In genomic region chr11:116818722-116819121, GRCm38 (mm10) we compare ENCODE assay signal across 8 mouse cellular contexts. TPM values are rescaled to one million over a fixed set of nuclear protein-coding genes. Genes with fewer than 3 reads are reported as not detected.
DNase-seq lines count a peak whose midpoint lies in the region; ATAC-seq lines count a peak whose summit lies in the region.
"Had no signal": no experiment of that assay in that cellular context is flagged by ENCODE, and none has a peak within 500 bp of the region (broad histone marks: within the 10 kb centered on the region; RNA-seq: fewer than 3 reads in every experiment).

No protein-coding gene starts in this region.

- H3K4me3 ChIP-seq in heart, embryonic 15.5 days: no peak overlapping the region
- H3K4me3 ChIP-seq in embryonic facial prominence, embryonic 10.5 days: no peak overlapping the region

- H3K27me3 ChIP-seq in heart, embryonic 15.5 days: no peaks in the 10 kb centered on the region
- no peaks in the 10 kb centered on the region for H3K27me3 ChIP-seq in embryonic facial prominence, embryonic 10.5 days (replicated peaks; ENCODE audit: low read depth, poor library complexity, severe bottlenecking)

- no peaks in the 10 kb centered on the region for H3K9me3 ChIP-seq in heart, embryonic 15.5 days (replicated peaks)
- no peaks in the 10 kb centered on the region for H3K9me3 ChIP-seq in embryonic facial prominence, embryonic 10.5 days

- no peak overlapping the region for H3K9ac ChIP-seq in heart, embryonic 15.5 days

- 51% methylated on average over 8 of the region's 8 CpGs for WGBS in heart, embryonic 15.5 days
- 76% methylated on average over 8 of the region's 8 CpGs for WGBS in embryonic facial prominence, embryonic 10.5 days
- 19% methylated on average over 8 of the region's 8 CpGs for WGBS in large intestine, adult 2 months

- 0 out of 2 replicates have a peak overlapping the region, but pooled peaks have one; percentile 18 for H3K27ac ChIP-seq in heart, embryonic 15.5 days
- H3K27ac ChIP-seq in embryonic facial prominence, embryonic 10.5 days (replicated peaks): peak overlapping the region; percentile 27; the same call in 1 of the 2 replicates

- DNase-seq in heart, postnatal 4 days: no peak
- DNase-seq in NIH3T3 (ENCODE audit: low read depth): peak; percentile 41
- no peak for DNase-seq in embryonic facial prominence, embryonic 10.5 days (ENCODE audit: low spot score)
- peak; percentile 45 for DNase-seq in large intestine, adult 2 months (ENCODE audit: low read depth, low spot score)
- no peak for DNase-seq in adrenal gland, postnatal 36 days
- DNase-seq: layer of hippocampus, adult 9-11 months had no signal

- H3K4me2 ChIP-seq in heart, embryonic 15.5 days: no peak overlapping the region

- H3K36me3 ChIP-seq in heart, embryonic 15.5 days: no peaks in the 10 kb centered on the region
- peaks cover 3% of the 10 kb centered on the region; the same call in 1 of the 2 replicates for H3K36me3 ChIP-seq in embryonic facial prominence, embryonic 10.5 days (replicated peaks)

- no peak for ATAC-seq in heart, embryonic 15.5 days (replicated peaks; ENCODE audit: insufficient number of reproducible peaks, insufficient read depth, low FRiP score, low read depth)
- no peak for ATAC-seq in megakaryocyte-erythroid progenitor cell, adult 5-6 weeks (replicated peaks; ENCODE audit: low FRiP score, low TSS enrichment, poor library complexity, severe bottlenecking)

- H3K4me1 ChIP-seq in heart, embryonic 15.5 days (replicated peaks): peaks cover 69% of the 10 kb centered on the region
- peaks cover 78% of the 10 kb centered on the region for H3K4me1 ChIP-seq in embryonic facial prominence, embryonic 10.5 days

RNA-seq across cellular contexts. Expression of gene Mxra7, which starts 9.1 kb away (rescaled TPM):
- polyA plus RNA-seq in heart, embryonic 15.5 days (2015; fragmentation: Nextera tagmentation; extraction: Ambion mirVana): 18.8 and 19.8 TPM in 2 replicates
- 10 to 100 TPM; 40.9 to 42.9 TPM for total RNA-seq in heart, postnatal 4 days (2021)
- 18.1 and 23.2 TPM in 2 replicates for polyA plus RNA-seq in embryonic facial prominence, embryonic 10.5 days (2016; fragmentation: Nextera tagmentation; extraction: Ambion mirVana)
- polyA plus RNA-seq in large intestine, adult 2 months (2012; rRNA removed): 6.3 and 10.4 TPM in 2 replicates
- not detected in 2 replicates for total RNA-seq in megakaryocyte-erythroid progenitor cell, adult 5-6 weeks (2014; fragmentation: Nextera tagmentation)
- 0.61 TPM in 1 of 2 replicates, not detected in the other for total RNA-seq in megakaryocyte-erythroid progenitor cell, adult 5-6 weeks (2017)
- 10 to 100 TPM; 38.6 to 52.5 TPM for total RNA-seq in adrenal gland, postnatal 36 days (2021)

RNA-seq across cellular contexts. Expression of gene Mettl23, which starts 24.4 kb away (rescaled TPM):
- 63.0 and 63.4 TPM in 2 replicates for polyA plus RNA-seq in heart, embryonic 15.5 days (2015; fragmentation: Nextera tagmentation; extraction: Ambion mirVana)
- 10 to 100 TPM; 31.0 to 32.2 TPM for total RNA-seq in heart, postnatal 4 days (2021)
- 56.9 and 58.1 TPM in 2 replicates for polyA plus RNA-seq in embryonic facial prominence, embryonic 10.5 days (2016; fragmentation: Nextera tagmentation; extraction: Ambion mirVana)
- 21.8 and 22.4 TPM in 2 replicates for polyA plus RNA-seq in large intestine, adult 2 months (2012; rRNA removed)
- 53.6 and 58.8 TPM in 2 replicates for total RNA-seq in megakaryocyte-erythroid progenitor cell, adult 5-6 weeks (2014; fragmentation: Nextera tagmentation)
- 47.2 and 48.2 TPM in 2 replicates for total RNA-seq in megakaryocyte-erythroid progenitor cell, adult 5-6 weeks (2017)
- total RNA-seq in adrenal gland, postnatal 36 days (2021): 10 to 100 TPM; 31.2 to 36.2 TPM

RNA-seq across cellular contexts. Expression of gene Jmjd6, which starts 24.5 kb away (rescaled TPM):
- polyA plus RNA-seq in heart, embryonic 15.5 days (2015; fragmentation: Nextera tagmentation; extraction: Ambion mirVana): 66.5 and 67.4 TPM in 2 replicates
- total RNA-seq in heart, postnatal 4 days (2021): 10 to 100 TPM; 41.2 to 43.3 TPM
- polyA plus RNA-seq in embryonic facial prominence, embryonic 10.5 days (2016; fragmentation: Nextera tagmentation; extraction: Ambion mirVana): 88.3 and 97.5 TPM in 2 replicates
- polyA plus RNA-seq in large intestine, adult 2 months (2012; rRNA removed): 26.6 and 30.2 TPM in 2 replicates
- total RNA-seq in megakaryocyte-erythroid progenitor cell, adult 5-6 weeks (2014; fragmentation: Nextera tagmentation): 50.7 and 56.7 TPM in 2 replicates
- 43.5 and 49.5 TPM in 2 replicates for total RNA-seq in megakaryocyte-erythroid progenitor cell, adult 5-6 weeks (2017)
- 10 to 100 TPM; 33.0 to 46.7 TPM for total RNA-seq in adrenal gland, postnatal 36 days (2021)

RNA-seq across cellular contexts. Expression of gene Mfsd11, which starts 33.5 kb away (rescaled TPM):
- polyA plus RNA-seq in heart, embryonic 15.5 days (2015; fragmentation: Nextera tagmentation; extraction: Ambion mirVana): 31.8 and 38.6 TPM in 2 replicates
- total RNA-seq in heart, postnatal 4 days (2021): 10 to 100 TPM; 26.9 to 35.6 TPM
- polyA plus RNA-seq in embryonic facial prominence, embryonic 10.5 days (2016; fragmentation: Nextera tagmentation; extraction: Ambion mirVana): 23.8 and 26.8 TPM in 2 replicates
- polyA plus RNA-seq in large intestine, adult 2 months (2012; rRNA removed): 18.1 and 27.2 TPM in 2 replicates
- total RNA-seq in megakaryocyte-erythroid progenitor cell, adult 5-6 weeks (2014; fragmentation: Nextera tagmentation): 17.2 and 21.1 TPM in 2 replicates
- 7.2 and 20.1 TPM in 2 replicates for total RNA-seq in megakaryocyte-erythroid progenitor cell, adult 5-6 weeks (2017)
- 10 to 100 TPM; 33.7 to 35.2 TPM for total RNA-seq in adrenal gland, postnatal 36 days (2021)

RNA-seq across cellular contexts. Expression of gene Srsf2, which starts 34.2 kb away (rescaled TPM):
- polyA plus RNA-seq in heart, embryonic 15.5 days (2015; fragmentation: Nextera tagmentation; extraction: Ambion mirVana): 479 and 520 TPM in 2 replicates
- 100 to 1,000 TPM; 269 to 299 TPM for total RNA-seq in heart, postnatal 4 days (2021)
- 890 and 902 TPM in 2 replicates for polyA plus RNA-seq in embryonic facial prominence, embryonic 10.5 days (2016; fragmentation: Nextera tagmentation; extraction: Ambion mirVana)
- 264 and 426 TPM in 2 replicates for polyA plus RNA-seq in large intestine, adult 2 months (2012; rRNA removed)
- total RNA-seq in megakaryocyte-erythroid progenitor cell, adult 5-6 weeks (2014; fragmentation: Nextera tagmentation): 740 and 930 TPM in 2 replicates
- total RNA-seq in megakaryocyte-erythroid progenitor cell, adult 5-6 weeks (2017): 646 and 663 TPM in 2 replicates
- total RNA-seq in adrenal gland, postnatal 36 days (2021): 100 to 1,000 TPM; 235 to 275 TPM

Comparison
In these comparisons a context has a peak if more than half of its experiments do, and no peak if none do; other contexts are left out.
1. DNase-seq: peak in NIH3T3 (single experiment) and large intestine, adult 2 months (single experiment); none in heart, postnatal 4 days (single experiment), embryonic facial prominence, embryonic 10.5 days (single experiment) and adrenal gland, postnatal 36 days (0 of 2).
2. RNA of gene Mxra7, which starts 9.1 kb away (total RNA-seq): 38.6 to 52.5 TPM in adrenal gland, postnatal 36 days and 40.9 to 42.9 TPM in heart, postnatal 4 days; 0.61 TPM in megakaryocyte-erythroid progenitor cell, adult 5-6 weeks; every median in the first group is over 10 times any median in the second.